Mouse (Mus musculus) retina, postnatal 1 day (tissue): ENCODE measurements around the gene Maea.
"Not testable (repeated sequence)": the region's sequence is repeated elsewhere in the genome, so short reads cannot be mapped to it uniquely, and the experiment has no call there.

Source experiments
- DNase-seq: peaks from one replicate; pipeline ENCODE4 v3.0.0-alpha.2; 2012

Gene Maea

GRCm38 (mm10) chr5:33335273-33335976, at the start of gene Maea:
Gene Maea (plus strand): TSS chr5:33335509.
- peak; percentile 99 for DNase-seq

GRCm38 (mm10) chr5:33293796-33294430, 41.4 kb upstream of the Maea start:
- no peak for DNase-seq

- DNase-seq: peak; percentile 34
Measured at GRCm38 (mm10) chr5:33297164-33297563, 38.1 kb upstream of the Maea start.

GRCm38 (mm10) chr5:33301801-33302200, 33.5 kb upstream of the Maea start:
- DNase-seq: no peak

GRCm38 (mm10) chr5:33310704-33311462, 24.4 kb upstream of the Maea start:
- no peak for DNase-seq

GRCm38 (mm10) chr5:33312192-33312591, 23.1 kb upstream of the Maea start:
- no peak for DNase-seq

- DNase-seq: no peak
Measured at GRCm38 (mm10) chr5:33324491-33324890, 10.8 kb upstream of the Maea start.

- no peak for DNase-seq
Measured at GRCm38 (mm10) chr5:33334381-33335272, 682 bp upstream of the Maea start.

GRCm38 (mm10) chr5:33335977-33336360, 660 bp downstream of the Maea start:
- DNase-seq: peak; percentile 63

GRCm38 (mm10) chr5:33337206-33337605, 1.9 kb downstream of the Maea start:
- DNase-seq: no peak

- DNase-seq: no peak
Measured at GRCm38 (mm10) chr5:33341165-33341564, 5.9 kb downstream of the Maea start.

- not testable (repeated sequence) for DNase-seq
Measured at GRCm38 (mm10) chr5:33342248-33342647, 6.9 kb downstream of the Maea start.

GRCm38 (mm10) chr5:33342821-33343220, 7.5 kb downstream of the Maea start:
- no peak for DNase-seq

GRCm38 (mm10) chr5:33343571-33343970, 8.3 kb downstream of the Maea start:
- no peak for DNase-seq

GRCm38 (mm10) chr5:33344070-33344469, 8.8 kb downstream of the Maea start:
- DNase-seq: no peak

- no peak for DNase-seq
Measured at GRCm38 (mm10) chr5:33347620-33348019, 12.3 kb downstream of the Maea start.

GRCm38 (mm10) chr5:33349205-33349604, 13.9 kb downstream of the Maea start:
- DNase-seq: no peak

- DNase-seq: no peak
Measured at GRCm38 (mm10) chr5:33349706-33350105, 14.4 kb downstream of the Maea start.

- DNase-seq: no peak
Measured at GRCm38 (mm10) chr5:33351556-33352272, 16.4 kb downstream of the Maea start.

GRCm38 (mm10) chr5:33352273-33352645, 16.9 kb downstream of the Maea start:
- DNase-seq: no peak

GRCm38 (mm10) chr5:33353011-33353410, 17.7 kb downstream of the Maea start:
- no peak for DNase-seq

GRCm38 (mm10) chr5:33357494-33357893, 22.2 kb downstream of the Maea start:
- DNase-seq: no peak
